Mouse (Mus musculus) limb, embryonic 10.5 days (tissue): ENCODE results near the gene Smtn. TPM values are rescaled to one million over a fixed set of nuclear protein-coding genes. Genes with fewer than 3 reads are reported as not detected.
A peak's percentile ranks its signal among the peaks of the same experiment; 100 is the strongest.

Experiments
- DNase-seq: peaks from one replicate; pipeline ENCODE4 v3.0.0-alpha.2; 2017; ENCODE audit warnings: low spot score
- H3K27ac ChIP-seq: fragments of 300-500 bp; sonication (generic); 2 replicates; pipeline ENCODE4 v1.5.1; 2016; ENCODE audit warnings: mild to moderate bottlenecking
- H3K27me3 ChIP-seq: fragments of 300-500 bp; sonication (generic); 2 replicates; pipeline ENCODE4 v1.6.1; 2016; ENCODE audit warnings: low read depth, mild to moderate bottlenecking; ENCODE audit not compliant: poor library complexity, severe bottlenecking
- H3K36me3 ChIP-seq: fragments of 300-500 bp; sonication (generic); 2 replicates; pipeline ENCODE4 v1.6.1; 2016; ENCODE audit warnings: mild to moderate bottlenecking, moderate library complexity
- H3K4me1 ChIP-seq: fragments of 300-500 bp; sonication (generic); 2 replicates; pipeline ENCODE4 v1.6.1; 2016
- H3K4me3 ChIP-seq: fragments of 300-500 bp; sonication (generic); 2 replicates; pipeline ENCODE4 v1.5.1; 2016; ENCODE audit warnings: mild to moderate bottlenecking, moderate library complexity
- H3K9me3 ChIP-seq: fragments of 300-500 bp; sonication (generic); replicated peaks from 2 replicates; pipeline ENCODE4 v1.6.1; 2016; ENCODE audit warnings: mild to moderate bottlenecking
- WGBS: fragments of 180-500 bp; shearing (Covaris S2); methylation state at CpG from one replicate; pipeline ENCODE4 v1.1.7; 2016; 5-methylcytosine and 5-hydroxymethylcytosine counted together
- polyA plus RNA-seq: library from polyadenylated mRNA; unstranded; fragments of >200 nt; fragmentation: Nextera tagmentation; extraction: Ambion mirVana; gene quantifications from 2 replicates; pipeline ENCODE4 v1.2.1, GENCODE M21; 2016

Gene Smtn
- polyA plus RNA-seq, 1 experiment from 2014 or later, result 52.8 TPM

DNA sequence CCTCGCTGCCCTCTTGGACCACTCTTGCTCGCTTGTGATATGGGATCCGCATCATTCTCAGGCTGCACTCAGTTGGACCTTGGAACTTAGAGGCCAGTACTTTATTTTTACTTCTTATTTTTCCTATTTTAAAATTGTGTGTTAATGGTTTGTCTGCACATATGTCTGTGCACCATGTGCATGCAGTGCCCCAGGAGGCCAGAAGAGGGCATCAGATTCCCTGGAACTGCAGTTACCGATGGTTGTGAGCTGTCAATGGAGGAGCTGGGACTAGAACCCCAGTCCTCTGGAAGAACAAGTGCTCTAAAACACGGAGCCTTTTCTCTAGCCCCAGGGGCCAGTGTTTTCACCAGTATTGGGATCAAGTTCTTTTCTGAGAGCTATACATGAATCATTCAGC, 4.0 kb upstream of the Smtn start:
- Histone ChIP-seq H3K4me1 (peaks cover 5% of the 10 kb centered on the region), H3K27me3 (no peaks in the 10 kb centered on the region), H3K4me3 (no peak overlapping the region), H3K9me3 (no peaks in the 10 kb centered on the region), H3K27ac (no peak overlapping the region), H3K36me3 (no peaks in the 10 kb centered on the region)
- 95% methylated on average over 5 of the region's 5 CpGs for WGBS
- no peak for DNase-seq

DNA sequence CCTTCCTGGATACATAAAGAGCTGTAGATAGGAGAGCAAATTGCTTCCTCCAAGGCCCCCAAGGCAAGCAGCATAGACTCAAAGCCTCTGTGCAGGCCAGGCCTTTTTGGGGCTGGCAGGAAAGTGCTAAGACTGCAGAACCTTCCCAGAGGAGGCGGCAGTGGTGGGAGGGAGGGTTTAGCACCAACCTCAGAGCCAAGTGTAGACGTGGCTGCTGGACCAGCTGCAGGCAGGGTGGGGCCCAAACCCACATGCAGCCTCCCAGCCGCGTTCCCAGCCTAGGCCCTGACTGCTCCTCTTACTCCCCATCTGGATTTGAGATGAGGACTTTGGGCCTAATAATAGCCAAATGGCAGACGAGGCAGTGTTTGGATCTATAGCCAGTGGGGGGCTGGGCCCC, 2.6 kb upstream of the Smtn start:
- Histone ChIP-seq H3K9me3 (no peaks in the 10 kb centered on the region), H3K27ac (no peak overlapping the region), H3K27me3 (no peaks in the 10 kb centered on the region), H3K36me3 (no peaks in the 10 kb centered on the region), H3K4me1 (peaks cover 13% of the 10 kb centered on the region), H3K4me3 (no peak overlapping the region)
- 37% methylated on average over 5 of the region's 5 CpGs for WGBS
- no peak for DNase-seq

- WGBS, result 69% methylated on average over 3 of the region's 3 CpGs
- Histone ChIP-seq H3K4me3 (no peak overlapping the region), H3K9me3 (no peaks in the 10 kb centered on the region), H3K4me1 (peaks cover 20% of the 10 kb centered on the region), H3K27me3 (no peaks in the 10 kb centered on the region), H3K27ac (0 out of 2 replicates have a peak overlapping the region, but pooled peaks have one; percentile 25), H3K36me3 (peaks cover 4% of the 10 kb centered on the region; the same call in 1 of the 2 replicates)
- no peak for DNase-seq
Observed at GRCm38 (mm10) chr11:3541932-3542331, 1.5 kb upstream of the Smtn start.

DNA sequence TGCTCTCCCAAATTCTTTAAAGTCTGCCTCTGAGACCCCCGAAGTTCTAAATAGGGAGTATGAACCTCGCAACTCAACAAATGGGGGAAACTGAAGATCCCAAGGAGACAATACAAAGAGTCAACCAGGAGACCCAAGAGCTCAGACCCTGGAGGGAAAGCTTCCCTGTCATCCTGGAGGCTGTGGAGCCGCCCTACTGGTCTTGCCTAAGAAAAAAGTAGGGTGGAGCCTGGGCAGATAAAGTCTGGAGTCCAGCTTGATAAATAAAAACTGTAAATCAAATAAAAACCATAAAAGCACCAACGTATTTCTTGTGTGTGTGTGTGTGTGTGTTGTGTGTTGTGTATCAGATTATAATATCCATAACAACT, 601 bp downstream of the Smtn start:
- WGBS, result 80% methylated on average over 4 of the region's 4 CpGs
- no peak for DNase-seq
- Histone ChIP-seq H3K27me3 (no peaks in the 10 kb centered on the region), H3K4me1 (peaks cover 36% of the 10 kb centered on the region), H3K27ac (peak overlapping the region; percentile 89), H3K4me3 (peak overlapping the region; percentile 70), H3K36me3 (peaks cover 7% of the 10 kb centered on the region; the same call in 1 of the 2 replicates), H3K9me3 (no peaks in the 10 kb centered on the region)

GRCm38 (mm10) chr11:3539111-3539825, 1.1 kb downstream of the Smtn start:
- WGBS, result 5% methylated on average over 33 of the region's 33 CpGs
- peaks cover 9% of the 10 kb centered on the region; the same call in 1 of the 2 replicates for H3K36me3 ChIP-seq
- peaks cover 37% of the 10 kb centered on the region for H3K4me1 ChIP-seq
- no peaks in the 10 kb centered on the region for H3K27me3 ChIP-seq
- H3K27ac ChIP-seq, result peak overlapping the region; percentile 89
- H3K4me3 ChIP-seq, result peak overlapping the region; percentile 70
- DNase-seq, result peak; percentile 89
- H3K9me3 ChIP-seq, result no peaks in the 10 kb centered on the region

- Histone ChIP-seq H3K36me3 (peaks cover 18% of the 10 kb centered on the region), H3K27ac (peak overlapping the region; percentile 89)
- 75% methylated on average over 4 of the region's 4 CpGs for WGBS
Observed at GRCm38 (mm10) chr11:3538341-3538740, 2.1 kb downstream of the Smtn start.

GRCm38 (mm10) chr11:3537711-3538110, 2.7 kb downstream of the Smtn start:
- DNase-seq, result no peak
- peaks cover 37% of the 10 kb centered on the region for H3K4me1 ChIP-seq
- no peaks in the 10 kb centered on the region for H3K9me3 ChIP-seq
- H3K4me3 ChIP-seq, result peak overlapping the region; percentile 70
- WGBS, result 85% methylated on average over 3 of the region's 3 CpGs
- H3K36me3 ChIP-seq, result peaks cover 25% of the 10 kb centered on the region
- no peak overlapping the region for H3K27ac ChIP-seq
- no peaks in the 10 kb centered on the region for H3K27me3 ChIP-seq

More at GRCm38 (mm10) chr11:3538341-3538740, 2.1 kb downstream of the Smtn start:
- H3K27me3 ChIP-seq, result no peaks in the 10 kb centered on the region
- peak overlapping the region; percentile 70 for H3K4me3 ChIP-seq
- no peak for DNase-seq
- H3K9me3 ChIP-seq, result no peaks in the 10 kb centered on the region
- peaks cover 37% of the 10 kb centered on the region for H3K4me1 ChIP-seq

DNA sequence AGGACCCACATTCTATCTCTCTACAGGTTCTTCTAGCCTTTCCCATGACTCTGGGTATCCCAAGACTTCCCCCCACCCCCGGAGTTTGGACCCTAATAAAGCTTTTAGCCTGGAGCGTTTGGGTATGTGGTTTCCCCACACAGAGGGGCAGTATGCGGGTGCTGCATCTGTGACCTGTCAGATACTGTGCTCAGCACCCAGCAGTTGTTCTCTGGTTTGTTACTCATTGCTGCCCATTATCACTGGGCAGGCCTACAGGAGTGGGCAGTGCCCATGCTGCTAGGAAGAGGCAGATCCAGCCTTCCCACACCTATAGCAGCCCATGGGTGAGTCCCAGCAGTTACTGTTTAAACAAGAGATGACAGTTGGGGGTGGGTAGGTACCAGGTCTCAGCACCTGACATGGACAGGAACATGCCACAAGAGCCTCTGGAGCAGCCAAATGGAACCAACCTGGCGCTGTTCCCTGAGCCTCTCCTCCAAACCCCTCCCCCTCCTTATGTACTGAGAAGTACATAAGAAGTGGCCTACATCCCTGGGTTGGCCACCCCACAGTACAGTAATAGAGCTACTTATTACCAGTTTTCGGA, 3.6 kb downstream of the Smtn start:
- H3K4me3 ChIP-seq, result no peak overlapping the region
- H3K4me1 ChIP-seq, result peaks cover 37% of the 10 kb centered on the region
- no peak for DNase-seq
- peak overlapping the region; percentile 94; the same call in 1 of the 2 replicates for H3K27ac ChIP-seq
- no peaks in the 10 kb centered on the region for H3K9me3 ChIP-seq
- no peaks in the 10 kb centered on the region for H3K27me3 ChIP-seq
- H3K36me3 ChIP-seq, result peaks cover 34% of the 10 kb centered on the region
- 96% methylated on average over 5 of the region's 5 CpGs for WGBS

GRCm38 (mm10) chr11:3536082-3536481, 4.3 kb downstream of the Smtn start:
- WGBS, result 59% methylated on average over 5 of the region's 5 CpGs
- Histone ChIP-seq H3K9me3 (no peaks in the 10 kb centered on the region), H3K4me1 (peaks cover 37% of the 10 kb centered on the region), H3K27ac (peak overlapping the region; percentile 94), H3K36me3 (peaks cover 41% of the 10 kb centered on the region), H3K4me3 (peak overlapping the region; percentile 65), H3K27me3 (no peaks in the 10 kb centered on the region)
- DNase-seq, result no peak

DNA sequence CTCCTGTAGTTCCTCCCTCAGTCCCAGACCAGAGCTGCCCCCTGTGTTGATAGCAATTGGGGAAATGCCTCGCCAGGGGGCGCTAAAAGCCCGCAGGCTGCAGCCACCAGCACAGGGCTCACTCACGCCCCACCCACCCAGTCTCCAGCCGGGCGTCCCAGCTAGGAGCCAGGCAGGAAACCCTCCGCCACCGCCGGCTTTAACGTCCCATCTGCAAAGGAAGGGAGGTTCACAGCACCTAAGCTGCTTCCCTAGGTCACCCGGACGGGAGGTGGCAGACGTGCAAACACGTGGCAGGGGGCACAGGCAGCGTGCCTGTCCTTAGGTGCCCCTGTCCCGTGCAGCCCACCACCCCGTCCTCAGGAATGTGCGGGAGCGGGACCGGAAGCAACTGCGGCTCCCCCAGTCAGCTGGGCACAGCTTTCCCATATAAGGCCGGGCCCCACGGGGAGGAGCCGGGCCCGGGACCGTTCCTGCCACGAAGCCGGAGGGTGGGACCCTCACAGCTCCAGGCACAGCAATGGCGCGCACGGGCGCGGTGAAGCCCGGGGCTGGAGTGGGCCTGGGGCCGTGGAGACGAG, 4.9 kb downstream of the Smtn start:
- Histone ChIP-seq H3K4me3 (peak overlapping the region; percentile 65), H3K27ac (peak overlapping the region; percentile 94), H3K4me1 (peaks cover 37% of the 10 kb centered on the region), H3K27me3 (no peaks in the 10 kb centered on the region), H3K36me3 (peaks cover 47% of the 10 kb centered on the region), H3K9me3 (no peaks in the 10 kb centered on the region)
- WGBS, result under 1% methylated on average over 36 of the region's 36 CpGs
- DNase-seq, result peak; percentile 99

DNA sequence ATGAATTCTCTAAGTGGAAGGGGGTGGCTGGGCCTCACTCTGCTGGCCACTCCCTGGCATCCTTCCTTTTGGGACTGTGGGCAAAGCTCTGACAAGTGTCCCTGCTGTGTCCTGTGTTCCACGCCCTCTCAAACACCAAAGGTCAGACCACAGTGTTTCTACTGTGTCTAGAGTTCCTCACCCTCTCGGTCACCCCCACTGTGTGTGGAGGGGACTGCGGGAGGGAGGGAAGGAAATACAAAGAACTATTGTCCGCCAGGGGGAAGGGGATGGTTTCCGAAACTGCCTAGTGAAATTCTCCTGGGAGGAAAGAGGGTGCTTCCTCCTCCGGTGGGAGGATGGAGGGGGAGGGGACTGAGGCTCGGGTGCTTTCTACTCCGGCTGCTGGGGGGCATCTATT, 5.5 kb downstream of the Smtn start:
- Histone ChIP-seq H3K4me3 (peak overlapping the region; percentile 65), H3K4me1 (peaks cover 37% of the 10 kb centered on the region), H3K27me3 (no peaks in the 10 kb centered on the region), H3K27ac (peak overlapping the region; percentile 94), H3K9me3 (no peaks in the 10 kb centered on the region), H3K36me3 (peaks cover 52% of the 10 kb centered on the region)
- 23% methylated on average over 8 of the region's 8 CpGs for WGBS
- DNase-seq, result no peak

GRCm38 (mm10) chr11:3533406-3533932, 6.9 kb downstream of the Smtn start:
- no peak for DNase-seq
- Histone ChIP-seq H3K27me3 (no peaks in the 10 kb centered on the region), H3K36me3 (peaks cover 67% of the 10 kb centered on the region), H3K4me1 (peaks cover 35% of the 10 kb centered on the region), H3K4me3 (no peak overlapping the region), H3K9me3 (no peaks in the 10 kb centered on the region), H3K27ac (no peak overlapping the region)
- WGBS, result 90% methylated on average over 17 of the region's 17 CpGs
